Mouse (Mus musculus) bone marrow, adult 2 months (tissue): ENCODE measurements around the gene Camta1. TPM values are rescaled to one million over a fixed set of nuclear protein-coding genes. Genes with fewer than 3 reads are reported as not detected.

Experiments used
- H3K27ac ChIP-seq: fragments of 200-500 bp; 2 replicates; pipeline ENCODE4 v1.5.1; 2012; ENCODE audit warnings: low read depth, mild to moderate bottlenecking, control low read depth, inconsistent platforms, low read length; ENCODE audit not compliant: control insufficient read depth, poor library complexity, insufficient read depth
- H3K4me1 ChIP-seq: fragments of 200-500 bp; 2 replicates; pipeline ENCODE4 v1.6.1; 2011; ENCODE audit warnings: low read length; ENCODE audit not compliant: control insufficient read depth, insufficient read depth
- H3K4me3 ChIP-seq: fragments of 200-500 bp; replicated peaks from 2 replicates; pipeline ENCODE3; 2011; ENCODE audit warnings: mild to moderate bottlenecking, low read depth, low read length, control low read depth; ENCODE audit not compliant: control insufficient read depth
- CTCF ChIP-seq: fragments of 200-500 bp; IDR thresholded peaks from 2 replicates; pipeline ENCODE4 v1.5.1; 2011; ENCODE audit warnings: low read length, control low read depth; ENCODE audit not compliant: control insufficient read depth, insufficient read depth
- POLR2A ChIP-seq: fragments of 200-500 bp; IDR thresholded peaks from 2 replicates; pipeline ENCODE4 v1.6.1; 2011; ENCODE audit warnings: low read depth, mild to moderate bottlenecking, control low read depth, low read length, borderline replicate concordance; ENCODE audit not compliant: control insufficient read depth
- WGBS: fragments of 180-500 bp; shearing (Covaris S2); methylation state at CpG from one replicate; pipeline ENCODE4 v1.1.7; 2018; 5-methylcytosine and 5-hydroxymethylcytosine counted together
- polyA plus RNA-seq: library from polyadenylated mRNA; stranded (reverse); fragments of >200 nt; gene quantifications from 2 replicates; pipeline ENCODE4 v1.2.4, GENCODE M21; 2011; ENCODE audit warnings: low replicate concordance; ENCODE audit not compliant: missing spikeins, insufficient read depth, insufficient read length

The Camta1 gene
- polyA plus RNA-seq, 1 experiment: 26.6 TPM

- H3K4me3 ChIP-seq: no peak overlapping the region
- no peak overlapping the region for H3K27ac ChIP-seq
- WGBS: 79% methylated on average over 11 of the region's 11 CpGs
- TF ChIP-seq POLR2A (no peak), CTCF (no peak)
- H3K4me1 ChIP-seq: no peaks in the 10 kb centered on the region; the same call in 1 of the 2 replicates
Measured at GRCm38 (mm10) chr4:151097104-151097438, 764.6 kb downstream of the Camta1 start.

DNA sequence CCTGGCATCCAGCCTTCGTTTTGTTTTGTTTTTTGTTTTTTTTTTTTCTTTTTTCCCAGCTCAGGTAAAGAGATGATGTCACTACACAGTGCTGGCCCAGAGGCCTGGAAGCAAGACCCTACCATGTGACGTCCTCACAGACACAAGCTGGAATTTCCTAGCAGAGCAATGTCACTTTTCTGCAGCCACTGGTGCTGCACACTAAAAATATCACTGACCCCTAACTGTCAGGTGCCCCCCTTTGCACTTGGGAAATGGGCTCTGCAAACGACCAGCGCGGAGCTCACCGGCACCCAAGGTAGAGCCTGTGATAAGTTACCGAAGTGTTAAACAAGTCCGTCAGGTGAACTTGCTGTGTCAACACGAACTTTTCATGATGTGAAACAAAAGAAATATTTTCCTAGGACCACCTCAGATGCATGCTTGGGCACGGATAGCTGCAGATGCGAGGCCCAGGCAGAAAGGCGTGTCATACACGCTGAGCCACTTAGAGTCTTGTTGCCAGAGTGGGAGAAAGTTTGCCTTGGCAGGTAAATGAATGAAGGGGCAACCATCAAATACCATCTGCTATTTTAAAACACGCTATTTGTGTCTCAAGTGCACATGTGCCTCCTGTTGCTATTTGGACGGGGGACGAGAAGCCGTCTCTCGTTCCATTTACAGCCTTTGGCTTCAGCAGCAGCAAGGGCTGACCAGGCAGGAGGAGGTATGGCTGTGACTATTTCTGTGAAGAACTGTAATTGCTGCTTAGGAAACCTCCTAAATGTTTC lies 765.2 kb downstream of the Camta1 start:
- Histone ChIP-seq H3K4me3 (no peak overlapping the region), H3K4me1 (no peaks in the 10 kb centered on the region; the same call in 1 of the 2 replicates), H3K27ac (no peak overlapping the region)
- TF ChIP-seq CTCF (no peak), POLR2A (no peak)
- WGBS: 80% methylated on average over 18 of the region's 18 CpGs

- H3K27ac ChIP-seq: no peak overlapping the region
- H3K4me3 ChIP-seq: no peak overlapping the region
- H3K4me1 ChIP-seq: no peaks in the 10 kb centered on the region; the same call in 1 of the 2 replicates
- 30% methylated on average over 2 of the region's 2 CpGs for WGBS
- TF ChIP-seq POLR2A: no peak
- peak; percentile 45; the same call in 1 of the 2 replicates for TF ChIP-seq CTCF
Measured at GRCm38 (mm10) chr4:151095207-151095606, 766.5 kb downstream of the Camta1 start.

GRCm38 (mm10) chr4:151089270-151089669 lies 772.4 kb downstream of the Camta1 start, which contains the start of gene Gm13090:
TSS of gene Gm13090 (plus strand) at chr4:151089570.
- Histone ChIP-seq H3K4me1 (no peaks in the 10 kb centered on the region), H3K27ac (no peak within 1 kb of the TSS), H3K4me3 (no peak within 1 kb of the TSS)
- 67% methylated on average over 7 of the region's 7 CpGs for WGBS
- TF ChIP-seq POLR2A: no peak
- TF ChIP-seq CTCF: no peak

DNA sequence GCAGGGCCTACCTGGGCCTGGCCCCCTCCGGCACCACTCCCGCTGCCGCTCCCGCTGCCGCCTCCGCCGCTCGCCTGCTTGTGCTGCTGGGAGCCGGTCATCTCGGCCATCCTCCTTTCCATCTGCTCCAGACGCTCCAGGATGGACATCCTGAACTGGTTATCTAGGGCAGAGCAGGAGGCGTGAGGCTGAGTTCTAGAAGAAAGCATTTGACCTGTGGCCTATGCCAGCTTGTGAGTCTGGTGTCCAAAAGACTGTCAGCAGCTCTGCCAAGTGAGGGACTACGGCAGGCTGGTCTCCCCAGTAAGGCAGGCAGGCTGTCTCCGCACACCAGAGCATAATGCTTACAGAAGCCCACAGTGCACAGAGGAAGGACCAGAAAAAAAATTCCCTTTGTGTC lies 772.9 kb downstream of the Camta1 start:
- no peak overlapping the region for H3K27ac ChIP-seq
- no peaks in the 10 kb centered on the region for H3K4me1 ChIP-seq
- WGBS: 88% methylated on average over 14 of the region's 14 CpGs
- no peak for TF ChIP-seq CTCF
- TF ChIP-seq POLR2A: no peak
- no peak overlapping the region for H3K4me3 ChIP-seq

DNA sequence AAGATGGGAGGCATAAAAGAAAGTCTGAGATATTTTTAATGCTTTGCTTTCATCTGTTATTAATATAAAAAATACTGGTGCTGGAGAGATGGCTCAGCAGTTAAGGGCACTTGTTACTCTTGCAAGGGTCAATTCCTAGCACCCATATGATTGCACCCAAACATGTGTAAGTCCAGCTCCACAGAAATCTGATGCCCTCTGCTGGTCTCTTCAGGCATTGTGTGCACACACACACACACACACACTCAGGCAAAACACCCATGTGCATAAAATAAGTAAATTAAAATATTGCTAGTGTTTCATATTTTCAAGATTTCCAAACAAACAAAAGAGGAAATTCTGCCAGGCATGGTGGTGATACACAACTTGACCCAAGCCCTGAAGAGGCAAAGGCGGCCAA lies 774.3 kb downstream of the Camta1 start:
- no peak for TF ChIP-seq CTCF
- TF ChIP-seq POLR2A: no peak
- Histone ChIP-seq H3K4me1 (no peaks in the 10 kb centered on the region), H3K4me3 (no peak overlapping the region), H3K27ac (no peak overlapping the region)
- 83% methylated on average over 1 of the region's 1 CpGs for WGBS

GRCm38 (mm10) chr4:151083027-151083426 lies 778.6 kb downstream of the Camta1 start:
- TF ChIP-seq POLR2A (no peak), CTCF (no peak)
- no peak overlapping the region for H3K4me3 ChIP-seq

GRCm38 (mm10) chr4:151081977-151082376 lies 779.7 kb downstream of the Camta1 start:
- Histone ChIP-seq H3K4me3 (no peak overlapping the region), H3K4me1 (no peaks in the 10 kb centered on the region), H3K27ac (no peak overlapping the region)
- 82% methylated on average over 13 of the region's 13 CpGs for WGBS
- no peak for TF ChIP-seq POLR2A
- TF ChIP-seq CTCF: no peak

More at GRCm38 (mm10) chr4:151083027-151083426, 778.6 kb downstream of the Camta1 start:
- H3K4me1 ChIP-seq: no peaks in the 10 kb centered on the region
- H3K27ac ChIP-seq: no peak overlapping the region
- WGBS: 77% methylated on average over 5 of the region's 5 CpGs
